Mouse (Mus musculus): ENCODE data around the gene Map3k11. TPM values are rescaled to one million over a fixed set of nuclear protein-coding genes. Genes with fewer than 3 reads are reported as not detected.

Gene Map3k11
- total and polyA plus RNA-seq, 3 experiments, result 22.5 to 38.3 TPM; not detected in 1

- 0 out of 2 replicates have a peak, but pooled peaks have one; percentile 45 for TF ChIP-seq NRF1 (IDR thresholded peaks at IDR 0.05; ENCODE audit: insufficient read depth, low read depth, low read length, poor library complexity, severe bottlenecking)
- TF ChIP-seq TAL1 (IDR thresholded peaks at IDR 0.05; ENCODE audit: low read length), result peak; percentile 37
- no peak for TF ChIP-seq GABPA (IDR thresholded peaks at IDR 0.05; ENCODE audit: low read depth, low read length)
- TF ChIP-seq MYB (IDR thresholded peaks at IDR 0.05; ENCODE audit: low read depth, low read length), result peak; percentile 71
- peak; percentile 55; the same call in 1 of the 2 replicates for TF ChIP-seq TBP (IDR thresholded peaks at IDR 0.05; ENCODE audit: low read depth, low read length)
These were observed 38.5 kb downstream of the Map3k11 start (continued) for GRCm38 (mm10) chr19:5726961-5727578.

GRCm38 (mm10) chr19:5727701-5728100 lies 39.2 kb downstream of the Map3k11 start:
- peak; percentile 88 for DNase-seq (ENCODE audit: low read depth, low spot score)
- Histone ChIP-seq H3K79me2 (ENCODE audit: control insufficient read depth, insufficient read depth, low read length, poor library complexity) (peaks cover 56% of the 10 kb centered on the region), H3K4me1 (ENCODE audit: control insufficient read depth in 1 of 2, insufficient read depth in 2 of 2, low read length in 2 of 2) (peaks cover 3 to 46% of the 10 kb centered on the region in 2 experiments; a peak in 3 of 4 replicates), H3K4me3 (ENCODE audit: control insufficient read depth in 1 of 2, insufficient read depth in 1 of 2, low read depth in 2 of 2, low read length in 2 of 2) (peak overlapping the region; percentile 51 to 68), H3K36me3 (ENCODE audit: control insufficient read depth in 1 of 2, insufficient read depth in 2 of 2, low read length in 2 of 2) (peaks cover 0 to 29% of the 10 kb centered on the region in 2 experiments; a peak in 2 of 4 replicates), H3K27me3 (ENCODE audit: control insufficient read depth in 1 of 2, insufficient read depth in 2 of 2, low read length in 2 of 2) (no peaks in the 10 kb centered on the region), H3K9ac (ENCODE audit: control insufficient read depth, low read depth, low read length, poor library complexity, severe bottlenecking) (peak overlapping the region; percentile 85), H3K27ac (ENCODE audit: control insufficient read depth, low read depth, low read length) (peak overlapping the region; percentile 95), H3K9me3 (replicated peaks; ENCODE audit: insufficient read depth, low read length) (no peaks in the 10 kb centered on the region)
- TF ChIP-seq TBP (IDR thresholded peaks at IDR 0.05; ENCODE audit: low read depth, low read length) (peak; percentile 52; the same call in 1 of the 2 replicates), TAL1 (IDR thresholded peaks at IDR 0.05; ENCODE audit: low read length) (no peak), USF1 (IDR thresholded peaks at IDR 0.05; ENCODE audit: low read depth, low read length) (no peak), TCF12 (IDR thresholded peaks at IDR 0.05; ENCODE audit: low read depth, low read length) (0 out of 2 replicates have a peak, but pooled peaks have one; percentile 9), JUND (IDR thresholded peaks at IDR 0.05; ENCODE audit: low read depth, low read length) (no peak), POLR2A (IDR thresholded peaks at IDR 0.05; ENCODE audit: control insufficient read depth in 1 of 2, insufficient read depth in 1 of 2, low read depth in 1 of 2, low read length in 2 of 2, poor library complexity in 1 of 2) (no peak), GABPA (IDR thresholded peaks at IDR 0.05; ENCODE audit: low read depth, low read length) (no peak), CHD1 (IDR thresholded peaks at IDR 0.05; ENCODE audit: low read depth, low read length) (no peak), CHD2 (IDR thresholded peaks at IDR 0.05; ENCODE audit: low read length) (no peak), USF2 (IDR thresholded peaks at IDR 0.05; ENCODE audit: borderline replicate concordance in 1 of 2, insufficient read depth in 1 of 2, low read depth in 1 of 2, low read length in 2 of 2) (no peak), BHLHE40 (IDR thresholded peaks at IDR 0.05; ENCODE audit: borderline replicate concordance, low read depth, low read length) (no peak), MXI1 (IDR thresholded peaks at IDR 0.05; ENCODE audit: low read depth, low read length) (peak; percentile 73), ELF1 (IDR thresholded peaks at IDR 0.05; ENCODE audit: low read depth, low read length) (peak; percentile 31; the same call in 1 of the 2 replicates), RCOR1 (IDR thresholded peaks at IDR 0.05; ENCODE audit: low read depth, low read length) (no peak), MAFK (IDR thresholded peaks at IDR 0.05; ENCODE audit: borderline replicate concordance, low read depth, low read length) (no peak), MYB (IDR thresholded peaks at IDR 0.05; ENCODE audit: low read depth, low read length) (no peak), MAZ (IDR thresholded peaks at IDR 0.05; ENCODE audit: low read depth, low read length) (peak; percentile 19; the same call in 1 of the 2 replicates), SMC3 (IDR thresholded peaks at IDR 0.05; ENCODE audit: low read depth, low read length) (peak; percentile 89), KAT2A (conservative IDR thresholded peaks at IDR 0.05; ENCODE audit: low read depth, low read length) (no peak), ZNF384 (IDR thresholded peaks at IDR 0.05; ENCODE audit: low read depth, low read length) (no peak), MYC (IDR thresholded peaks at IDR 0.05; ENCODE audit: low read depth, low read length) (no peak), MAX (IDR thresholded peaks at IDR 0.05; ENCODE audit: low read length) (no peak), POLR2AphosphoS5 (IDR thresholded peaks at IDR 0.05; ENCODE audit: borderline replicate concordance, low read depth, low read length) (no peak), RAD21 (IDR thresholded peaks at IDR 0.05; ENCODE audit: low read depth, low read length) (peak; percentile 76), E2F4 (IDR thresholded peaks at IDR 0.05; ENCODE audit: borderline replicate concordance, low read depth, low read length) (no peak), ZC3H11A (IDR thresholded peaks at IDR 0.05; ENCODE audit: low read depth, low read length) (peak; percentile 59), UBTF (IDR thresholded peaks at IDR 0.05; ENCODE audit: borderline replicate concordance, insufficient read depth, low read depth, low read length) (no peak), ZKSCAN1 (IDR thresholded peaks at IDR 0.05; ENCODE audit: low read depth, low read length) (no peak), EP300 (IDR thresholded peaks at IDR 0.05; ENCODE audit: low read depth in 1 of 2, low read length in 2 of 2) (no peak), ZMIZ1 (IDR thresholded peaks at IDR 0.05; ENCODE audit: low read depth, low read length) (no peak), CTCF (IDR thresholded peaks at IDR 0.05 in 2 of 3, conservative IDR thresholded peaks at IDR 0.05 in 1 of 3; ENCODE audit: control insufficient read depth in 1 of 3, insufficient read depth in 1 of 3, low read depth in 2 of 3, low read length in 3 of 3, poor library complexity in 1 of 3, severe bottlenecking in 1 of 3) (peak; percentile 92 to 96 (median 93)), SIN3A (IDR thresholded peaks at IDR 0.05; ENCODE audit: low read length) (peak; percentile 88)
